Mouse (Mus musculus): Measurements from ENCODE around the gene Sirpb1a. TPM values are rescaled to one million over a fixed set of nuclear protein-coding genes. Genes with fewer than 3 reads are reported as not detected.
"Not testable (repeated sequence)": the region's sequence is repeated elsewhere in the genome, so short reads cannot be mapped to it uniquely, and the experiment has no call there.

Sirpb1a gene
- total RNA-seq (2021): not detected

- intact Hi-C loops (cut with DNase I); DNase-seq: not testable (repeated sequence)
Observed at GRCm38 (mm10) chr3:15426447-15426846, at the start of gene Sirpb1a. TSS of gene Sirpb1a (minus strand) at chr3:15426520.

DNA sequence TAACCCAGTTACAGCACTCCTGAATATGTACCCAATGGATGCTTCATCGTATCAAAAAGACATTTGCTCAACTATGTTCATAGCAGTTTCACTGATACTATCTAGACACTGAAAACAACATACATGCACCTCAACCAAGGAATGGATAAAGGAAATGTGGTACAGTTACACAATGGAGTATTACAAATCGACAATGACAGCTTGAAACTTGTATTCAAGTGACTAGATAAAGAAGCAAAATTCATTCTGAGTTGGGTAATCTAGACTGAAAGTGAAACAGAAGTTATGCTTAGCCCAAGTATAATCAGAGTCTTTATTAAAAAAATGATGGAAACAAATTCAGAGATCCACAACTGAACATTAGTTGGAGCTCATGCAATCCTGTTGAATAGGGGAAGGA is 48.5 kb upstream of the Sirpb1a start:
- intact Hi-C loops (cut with DNase I); DNase-seq: not testable (repeated sequence)

- DNase-seq; intact Hi-C loops (cut with DNase I): not testable (repeated sequence)
Observed at GRCm38 (mm10) chr3:15470158-15470557, 43.8 kb upstream of the Sirpb1a start.

DNA sequence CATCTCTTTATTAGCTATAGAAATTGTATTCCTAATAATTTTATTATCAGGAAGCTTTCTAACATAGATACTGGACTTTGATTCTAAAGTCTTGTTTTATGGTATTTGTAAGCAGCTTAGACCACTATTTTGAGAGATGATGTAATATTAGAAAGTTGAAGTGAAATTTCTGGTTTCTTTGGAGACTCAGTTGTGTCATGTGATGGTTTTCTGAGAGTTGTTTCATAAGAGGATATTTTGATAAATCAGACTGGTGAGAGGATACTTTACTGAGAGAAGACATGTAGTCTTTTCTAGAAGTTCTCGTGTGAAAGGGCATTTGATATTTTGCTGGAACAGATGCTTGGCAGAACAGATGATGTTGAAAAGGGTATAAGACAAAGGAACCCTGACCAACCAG is 17.6 kb upstream of the Sirpb1a start:
- intact Hi-C loops (cut with DNase I); DNase-seq: not testable (repeated sequence)

GRCm38 (mm10) chr3:15439844-15440243 is 13.5 kb upstream of the Sirpb1a start:
- intact Hi-C loops (cut with DNase I); DNase-seq: not testable (repeated sequence)

DNA sequence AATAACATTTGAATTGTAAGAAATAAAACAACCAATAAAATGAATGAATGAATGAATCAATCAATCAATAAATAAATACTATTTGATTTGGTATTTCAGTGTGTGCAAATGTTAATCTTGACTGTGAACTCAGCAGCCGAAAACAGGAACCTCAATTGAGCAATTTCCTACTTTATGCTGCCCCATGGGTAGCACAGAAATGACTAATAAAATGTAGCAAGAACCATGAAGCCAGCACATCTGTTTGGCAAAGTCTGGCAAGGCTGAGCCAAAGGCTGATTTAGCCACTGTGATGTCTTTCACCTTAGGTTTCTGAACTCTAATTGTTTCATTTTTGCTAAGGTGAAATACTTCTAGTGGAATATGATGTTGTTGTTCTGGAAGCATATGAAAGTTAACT is 1.6 kb upstream of the Sirpb1a start:
- no peak for DNase-seq
- intact Hi-C loops (cut with DNase I): no loop called here

DNA sequence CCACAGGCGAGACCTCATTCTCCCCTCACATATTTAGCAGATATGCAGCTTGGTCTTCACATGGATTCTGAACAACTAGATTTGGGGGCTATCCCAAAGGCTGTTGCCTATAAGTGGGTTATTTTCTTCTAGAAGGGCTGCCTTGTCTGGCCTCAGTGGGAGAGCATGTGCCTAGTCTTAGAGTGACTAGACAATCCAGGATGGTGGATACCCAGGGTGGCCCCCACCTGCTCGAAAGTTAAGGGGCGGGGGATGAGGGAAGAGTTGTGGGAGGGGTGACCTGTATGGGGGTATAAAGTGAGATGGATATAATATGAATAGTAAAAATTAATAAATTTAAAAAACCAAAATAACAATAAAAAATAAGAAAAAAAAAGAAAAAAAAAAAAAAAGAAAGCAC is 70.6 kb downstream of the Sirpb1a start:
- DNase-seq; intact Hi-C loops (cut with DNase I): not testable (repeated sequence)

DNA sequence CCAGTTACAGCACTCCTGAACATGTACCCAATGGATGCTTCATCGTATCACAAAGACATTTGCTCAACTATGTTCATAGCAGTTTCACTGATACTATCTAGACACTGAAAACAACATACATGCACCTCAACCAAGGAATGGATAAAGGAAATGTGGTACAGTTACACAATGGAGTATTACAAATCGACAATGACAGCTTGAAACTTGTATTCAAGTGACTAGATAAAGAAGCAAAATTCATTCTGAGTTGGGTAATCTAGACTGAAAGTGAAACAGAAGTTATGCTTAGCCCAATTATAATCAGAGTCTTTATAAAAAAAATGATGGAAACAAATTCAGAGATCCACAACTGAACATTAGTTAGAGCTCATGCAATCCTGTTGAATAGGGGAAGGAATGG is 76.0 kb downstream of the Sirpb1a start:
- DNase-seq; intact Hi-C loops (cut with DNase I): not testable (repeated sequence)

DNA sequence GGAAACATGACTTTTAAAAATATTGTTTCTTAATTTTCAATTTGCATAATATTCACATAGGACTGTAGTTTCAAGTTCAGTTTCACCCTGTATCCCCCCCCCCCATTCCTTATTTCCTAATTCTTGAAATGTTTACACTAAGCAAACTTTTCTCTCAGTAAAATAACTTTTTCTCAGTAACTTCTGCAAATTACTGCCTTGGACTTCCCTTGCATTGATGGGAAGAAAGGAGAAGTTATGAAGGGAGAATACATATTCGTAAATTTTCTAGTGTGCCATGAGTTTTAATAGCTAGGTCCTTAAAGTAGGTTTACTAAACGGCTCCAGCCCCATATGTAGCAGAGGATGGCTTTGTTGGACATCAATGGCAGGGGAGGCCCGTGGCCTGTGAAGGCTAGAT is 80.7 kb downstream of the Sirpb1a start:
- DNase-seq; intact Hi-C loops (cut with DNase I): not testable (repeated sequence)

GRCm38 (mm10) chr3:15340287-15340686 is 86.0 kb downstream of the Sirpb1a start:
- intact Hi-C loops (cut with DNase I): no loop called here

DNA sequence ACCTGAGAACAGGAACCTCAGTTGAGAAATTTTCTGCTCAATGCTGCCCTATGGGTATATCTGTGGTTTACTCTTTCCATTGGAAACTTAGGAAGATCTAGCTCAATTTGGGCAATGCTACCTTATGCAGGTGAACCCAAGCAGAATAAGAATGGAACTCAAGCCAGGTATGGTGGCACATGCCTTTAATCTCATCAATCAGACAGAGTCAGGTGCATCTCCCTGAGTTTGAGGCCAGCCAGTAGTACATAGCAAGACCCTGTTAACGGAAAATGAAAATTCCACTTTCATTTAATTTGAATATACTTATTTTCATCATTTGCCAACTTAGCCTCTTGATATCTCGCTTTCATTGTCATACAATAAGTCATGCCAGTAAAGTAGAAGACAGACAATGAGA is 92.1 kb downstream of the Sirpb1a start:
- DNase-seq: no peak
- intact Hi-C loops (cut with DNase I): loop anchor here (5.0 to 10.0 kb wide), 2 partner anchors 123 to 511 kb away; partner anchors contain the start of gene Sirpb1c

More at GRCm38 (mm10) chr3:15340287-15340686, 86.0 kb downstream of the Sirpb1a start:
- no peak for DNase-seq

DNA sequence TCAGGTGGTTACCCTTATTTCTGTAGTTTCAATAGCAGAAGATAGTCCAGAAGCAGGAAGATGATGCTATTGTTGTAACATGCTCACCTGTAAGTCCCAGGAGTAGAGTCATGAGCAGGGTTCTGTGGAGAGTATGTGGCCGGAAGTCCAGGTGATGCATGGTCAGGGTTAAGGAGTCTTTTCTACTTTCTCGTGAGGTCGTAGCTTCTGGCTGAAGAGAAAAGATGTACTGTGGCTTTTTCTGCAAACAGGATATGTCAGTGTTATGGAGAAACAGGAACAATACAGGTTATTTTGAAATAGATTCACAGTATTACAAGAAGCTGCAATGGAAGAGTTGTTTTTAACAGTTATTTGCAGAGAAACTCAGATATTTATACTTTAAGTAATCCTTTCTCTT is 94.3 kb downstream of the Sirpb1a start, which contains the start of gene Gm9733:
Gene Gm9733, minus strand, starts transcription at position 240 of the 400 bp plus-strand sequence.
- intact Hi-C loops (cut with DNase I): loop anchor here (5.0 to 10.0 kb wide), 2 partner anchors 125 to 513 kb away; partner anchors contain the start of gene Sirpb1c
- no peak for DNase-seq

DNA sequence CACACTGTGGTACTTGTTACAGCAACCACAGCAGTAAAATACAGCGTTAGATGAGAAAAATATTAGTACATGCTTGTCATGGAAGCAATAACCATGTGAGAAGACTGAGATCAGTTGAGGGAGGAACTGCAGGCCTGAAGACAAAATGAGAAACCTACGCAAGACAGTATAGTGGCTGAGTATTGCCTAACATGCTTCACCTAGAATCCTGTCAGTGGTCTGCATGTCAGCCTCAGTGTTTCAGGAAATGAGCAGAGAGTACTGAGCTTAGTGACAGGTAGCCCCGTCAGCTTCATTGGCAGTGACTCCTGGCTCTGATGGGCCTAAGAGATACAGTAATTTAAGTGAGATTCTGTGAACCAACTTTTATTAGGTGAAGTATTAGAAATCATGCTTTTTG is 94.8 kb downstream of the Sirpb1a start:
- DNase-seq: no peak
- intact Hi-C loops (cut with DNase I): loop anchor here (5.0 to 10.0 kb wide), 2 partner anchors 126 to 513 kb away; partner anchors contain the start of gene Sirpb1c

DNA sequence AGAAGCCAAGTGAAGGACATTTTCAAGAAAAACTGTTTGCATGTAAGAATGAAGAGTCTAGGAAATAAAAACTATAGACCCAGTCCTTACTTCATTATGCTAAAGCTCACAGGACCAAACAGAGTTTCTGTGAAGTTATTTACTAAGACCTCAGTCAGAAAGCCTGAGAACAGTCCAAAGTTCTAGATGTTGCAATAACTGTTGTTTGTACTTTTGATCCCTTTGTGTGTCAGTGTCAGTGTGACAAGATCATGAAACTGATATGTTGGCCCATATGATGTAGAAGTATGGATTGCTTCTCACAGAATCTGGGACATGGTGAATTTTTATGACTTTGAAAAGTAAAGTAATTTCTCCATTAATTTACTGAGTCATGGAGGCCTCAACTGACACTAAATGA is 96.8 kb downstream of the Sirpb1a start:
- no peak for DNase-seq
- intact Hi-C loops (cut with DNase I): no loop called here

Other genes with a start within 250 kb of the Sirpb1a start
- gene Gm9733, start 94.2 kb downstream of the Sirpb1a start, total RNA-seq (2021): not detected
- not detected for gene Sirpb1b, start 148.5 kb upstream of the Sirpb1a start, total RNA-seq (2021)